11 mouse cellular contexts compared by ENCODE assay signal in the genomic region with DNA sequence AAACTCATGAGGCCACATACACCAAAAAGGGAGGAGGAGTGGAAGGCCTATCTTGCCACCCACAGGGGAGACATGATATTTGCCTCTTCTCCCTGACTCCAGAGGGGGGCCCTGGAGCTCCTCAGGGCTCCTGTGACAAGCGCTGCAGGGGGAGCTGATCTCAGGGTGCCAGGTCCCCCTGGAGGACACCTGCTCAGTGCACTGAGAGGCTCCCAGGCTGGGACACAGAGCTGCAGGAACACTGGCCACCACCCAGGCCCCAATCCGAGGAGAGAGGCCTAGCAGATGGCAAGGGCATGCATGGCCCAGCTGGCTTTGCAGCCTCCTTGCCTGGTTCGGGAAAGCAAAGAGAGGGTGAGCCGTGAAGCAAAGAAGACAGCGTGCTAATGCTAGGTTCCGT. TPM values are rescaled to one million over a fixed set of nuclear protein-coding genes. Genes with fewer than 3 reads are reported as not detected.
DNase-seq lines count a peak whose midpoint lies in the region; ATAC-seq lines count a peak whose summit lies in the region.
"Had no signal": no experiment of that assay in that cellular context is flagged by ENCODE, and none has a peak within 500 bp of the region (broad histone marks: within the 10 kb centered on the region; RNA-seq: fewer than 3 reads in every experiment).

No protein-coding gene starts in this region.

- H3K27me3 ChIP-seq in heart, embryonic 12.5 days (replicated peaks): 0 out of 2 replicates have a peak, but pooled peaks cover 5% of the 10 kb centered on the region

- 57% methylated on average over 6 of the region's 6 CpGs for WGBS in heart, embryonic 12.5 days

- no peaks in the 10 kb centered on the region for H3K36me3 ChIP-seq in heart, embryonic 12.5 days

- H3K4me2 ChIP-seq in heart, embryonic 12.5 days: no peak overlapping the region

- ATAC-seq in heart, embryonic 12.5 days (ENCODE audit: insufficient number of reproducible peaks, low FRiP score): no peak
- ATAC-seq in cerebellum, adult (ENCODE audit: insufficient number of reproducible peaks, low FRiP score, low TSS enrichment): peak; percentile 85

- H3K4me3 ChIP-seq in heart, embryonic 12.5 days: no peak overlapping the region

- H3K4me1 ChIP-seq in heart, embryonic 12.5 days (replicated peaks): peaks cover 18% of the 10 kb centered on the region

- H3K9me3 ChIP-seq in heart, embryonic 12.5 days (replicated peaks): no peaks in the 10 kb centered on the region

- H3K9ac ChIP-seq in heart, embryonic 12.5 days: no peak overlapping the region

- peak; percentile 10 for DNase-seq in heart, postnatal 4 days
- DNase-seq in cerebellum, adult 9-10 months: peak; percentile 91
- DNase-seq in gastrocnemius, postnatal 25 days: peak; percentile 72
- no peak for DNase-seq in ovary, postnatal 14 days (ENCODE audit: low spot score)
- no peak for DNase-seq in spleen, postnatal 36 days (ENCODE audit: low spot score in 2 of 2)
- no peak for DNase-seq in lung, adult 18-20 months
- DNase-seq: layer of hippocampus, postnatal 36 days; spleen, adult 18-20 months had no signal

- H3K27ac ChIP-seq in heart, embryonic 12.5 days (ENCODE audit: poor library complexity, severe bottlenecking): no peak overlapping the region
- H3K27ac ChIP-seq: kidney, postnatal 0 days had no signal

RNA-seq across cellular contexts. Expression of a gene that starts 25.9 kb away (rescaled TPM):
- total RNA-seq in heart, postnatal 4 days (2021): 10 to 100 TPM; 62.2 to 62.6 TPM
- polyA plus RNA-seq in heart, embryonic 12.5 days (2016; fragmentation: Nextera tagmentation; extraction: Ambion mirVana): 13.4 and 13.5 TPM in 2 replicates
- 100 to 1,000 TPM; 121 to 125 TPM for total RNA-seq in gastrocnemius, postnatal 25 days (2021)

Comparison
In these comparisons a context has a peak if more than half of its experiments do, and no peak if none do; other contexts are left out.
1. DNase-seq: peak in heart, postnatal 4 days (single experiment), cerebellum, adult 9-10 months (single experiment) and gastrocnemius, postnatal 25 days (single experiment); none in ovary, postnatal 14 days (single experiment), spleen, postnatal 36 days (0 of 2) and lung, adult 18-20 months (0 of 2).